Mouse (Mus musculus) A20 (cell line): ENCODE measurements around the gene Dock4.

Source experiments
- DNase-seq: peaks from one replicate; pipeline ENCODE4 v3.0.0-alpha.2; 2011; ENCODE audit warnings: low read depth, low spot score

Dock4 gene

DNA sequence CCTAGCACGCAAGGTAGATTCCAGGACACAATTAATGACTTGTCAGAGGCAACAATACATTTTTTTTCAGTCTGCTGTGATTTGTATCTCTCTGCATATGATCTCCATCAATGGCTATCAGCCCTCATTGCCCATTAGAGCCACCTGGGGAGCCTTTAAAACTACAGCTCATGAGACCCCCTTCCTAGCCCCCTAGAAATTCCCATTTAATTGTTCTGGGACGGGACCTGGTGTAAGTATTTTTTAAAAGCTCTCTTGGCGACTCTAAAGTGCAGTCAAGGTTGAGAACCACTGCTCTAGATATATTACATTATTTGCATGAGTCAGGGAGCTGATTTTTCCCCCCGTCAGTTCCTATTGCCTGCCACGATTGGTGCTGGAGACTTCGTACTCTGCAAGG is 200.1 kb downstream of the Dock4 start:
- no peak for DNase-seq

DNA sequence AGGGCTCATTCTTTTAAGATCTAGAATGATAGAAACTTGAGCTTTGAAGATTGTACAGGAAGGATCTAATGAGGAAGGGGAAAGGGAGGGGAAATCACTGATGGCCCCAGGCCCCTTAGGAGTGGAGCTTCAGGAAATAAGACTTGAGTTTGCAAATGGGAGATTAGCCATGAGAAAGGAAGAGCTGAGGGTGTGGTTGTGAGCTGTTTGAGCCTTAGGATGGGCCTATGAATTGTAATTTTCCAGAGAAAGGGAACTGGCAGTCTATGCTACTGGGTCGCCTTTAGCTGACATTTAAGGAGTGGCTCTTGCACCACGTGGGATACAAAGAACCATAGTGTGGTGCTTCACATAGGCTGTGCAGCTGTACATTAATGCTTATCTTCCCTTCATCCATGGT is 208.6 kb downstream of the Dock4 start:
- DNase-seq = no peak

DNA sequence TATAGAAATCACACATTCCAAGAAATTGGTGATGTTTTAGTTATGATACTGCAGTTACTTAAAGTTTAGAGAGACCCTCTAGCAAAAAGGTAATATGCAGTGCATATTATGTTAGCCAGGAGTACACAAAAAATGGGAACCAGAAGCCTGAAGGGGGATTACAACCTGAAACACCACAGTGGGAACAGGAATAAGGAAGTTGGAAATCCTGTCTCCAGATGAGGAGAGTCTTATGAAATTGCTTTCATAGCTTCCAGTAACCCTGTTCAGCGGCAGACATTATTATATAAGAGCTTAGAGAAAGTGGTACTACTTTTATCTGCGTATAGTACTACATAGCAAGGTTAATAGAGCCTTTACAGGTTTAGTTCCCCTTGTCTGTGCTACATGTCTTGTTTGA is 210.1 kb downstream of the Dock4 start:
- no peak for DNase-seq

DNA sequence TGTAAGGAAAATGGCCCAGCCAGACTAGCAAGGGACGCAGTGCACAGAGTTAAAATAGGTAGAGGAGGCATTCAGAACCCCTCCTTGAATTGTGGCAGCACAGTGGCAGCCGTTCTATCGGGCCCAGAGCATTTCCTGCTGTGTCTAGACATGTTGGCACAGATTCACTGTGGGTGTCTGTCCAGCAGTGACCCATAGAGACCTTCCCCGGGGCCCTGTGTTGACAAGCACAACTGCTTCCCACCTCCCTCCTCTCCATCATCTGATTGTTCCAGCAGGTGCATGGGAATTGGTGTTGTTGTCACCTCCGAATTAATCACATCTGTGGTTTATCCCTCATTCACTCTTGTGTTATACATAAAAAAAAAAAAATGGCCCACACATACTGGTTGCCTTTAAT is 210.7 kb downstream of the Dock4 start:
- no peak for DNase-seq

DNA sequence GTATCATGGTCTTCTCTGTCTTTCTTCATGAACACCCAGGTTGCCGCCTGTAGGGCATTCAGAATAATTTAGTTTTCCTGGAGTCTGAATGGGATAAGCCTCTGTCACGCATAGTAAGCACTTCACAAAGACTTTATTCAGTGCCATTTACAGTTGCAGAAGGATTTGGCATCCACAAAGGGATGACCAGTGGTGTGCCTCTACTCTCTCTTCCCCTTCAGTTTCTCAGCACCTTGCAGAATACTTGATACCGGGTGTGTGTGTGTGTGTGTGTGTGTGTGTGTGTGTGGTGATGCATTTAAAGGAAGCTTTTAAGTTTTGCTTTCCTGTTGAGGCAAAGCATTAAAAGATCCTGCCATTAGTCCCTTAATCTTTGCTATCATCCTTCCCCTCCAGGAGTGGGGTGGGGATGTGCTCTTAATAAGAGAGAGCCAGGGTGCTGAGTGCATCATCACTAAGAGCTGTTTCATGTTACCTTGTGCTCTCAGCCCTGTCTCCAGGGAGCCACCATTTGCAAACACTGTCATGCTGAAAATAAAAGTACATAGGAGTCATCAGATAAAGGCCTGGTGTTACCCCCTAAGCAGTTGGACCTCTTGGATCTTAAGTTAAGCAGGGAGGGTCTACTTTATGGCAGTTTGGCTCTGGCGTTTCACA is 211.6 kb downstream of the Dock4 start:
- DNase-seq = no peak

DNA sequence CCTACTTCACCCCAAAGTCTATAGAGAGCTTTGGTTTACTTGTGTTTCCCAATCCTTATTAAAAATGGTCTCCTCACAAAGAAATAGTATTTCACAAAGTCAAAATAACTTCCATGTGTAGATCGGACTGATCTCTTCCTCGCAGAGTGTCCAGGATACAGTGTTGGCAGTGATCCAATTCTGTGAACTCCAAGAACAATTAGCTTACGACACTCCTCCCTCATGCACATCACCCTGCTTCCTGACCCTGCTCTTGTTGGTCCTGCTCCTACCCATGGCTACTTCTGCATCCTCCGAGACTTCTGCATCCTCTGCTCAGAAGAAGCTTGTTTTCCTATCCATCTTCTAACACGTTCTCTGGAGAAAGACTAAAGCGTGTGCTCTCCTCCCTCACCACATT is 213.9 kb downstream of the Dock4 start:
- DNase-seq = no peak

DNA sequence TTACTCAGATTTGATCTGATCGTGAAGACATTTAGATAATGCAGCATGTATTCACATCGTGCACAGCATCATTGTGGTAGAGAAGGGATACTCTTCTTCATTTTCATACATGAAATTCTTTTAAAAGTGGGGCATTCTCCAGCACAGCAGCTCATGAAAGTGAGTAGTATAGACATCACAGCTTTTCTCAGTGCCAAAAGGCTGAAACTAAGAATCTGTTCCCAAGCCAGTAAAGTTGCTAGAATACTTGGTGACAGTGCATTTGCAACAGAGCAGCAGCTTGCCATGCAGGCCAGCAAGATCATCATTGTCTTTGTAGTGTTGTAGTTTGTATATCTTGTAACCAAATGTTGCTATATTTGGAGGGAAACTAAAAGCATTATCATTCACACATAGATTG is 223.7 kb downstream of the Dock4 start:
- DNase-seq = no peak

DNA sequence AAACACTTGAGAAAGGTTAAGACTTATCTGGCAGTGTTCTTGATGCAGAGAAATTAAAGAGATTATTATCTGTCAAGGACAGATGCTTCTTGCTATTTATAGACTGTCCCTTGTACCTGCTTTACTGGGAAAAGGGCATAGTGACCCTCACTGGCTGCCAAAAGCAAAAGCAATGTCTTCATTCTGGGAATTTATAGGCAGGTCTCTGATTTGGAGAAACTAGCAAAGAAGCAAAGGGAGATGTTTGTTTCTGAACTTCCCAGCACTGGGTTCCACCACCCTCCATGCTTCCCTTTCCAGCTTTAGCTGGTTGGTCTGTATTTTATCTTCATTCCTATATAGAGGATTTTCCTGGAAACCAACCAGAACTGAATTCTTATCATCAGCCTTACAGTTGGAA is 225.0 kb downstream of the Dock4 start:
- no peak for DNase-seq

DNA sequence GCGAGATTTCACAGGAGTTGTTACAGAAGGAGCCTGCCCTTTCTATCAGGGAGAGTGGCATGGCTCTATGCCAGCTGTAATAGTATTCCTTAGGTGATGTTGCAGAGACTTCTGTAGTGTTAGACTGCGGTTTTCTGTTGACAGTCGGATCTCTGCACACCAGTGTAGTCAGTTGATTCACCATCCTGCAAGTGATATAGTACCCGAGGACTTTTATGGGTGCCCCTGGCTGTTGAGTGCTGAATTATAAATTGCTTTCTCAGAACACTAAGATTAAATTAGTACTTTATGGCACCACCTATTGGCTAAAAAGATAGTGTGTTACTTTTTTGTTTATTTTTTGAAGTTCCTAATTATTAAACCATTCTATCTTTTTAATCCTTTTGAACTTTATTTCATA is 234.0 kb downstream of the Dock4 start:
- DNase-seq = peak; percentile 13

DNA sequence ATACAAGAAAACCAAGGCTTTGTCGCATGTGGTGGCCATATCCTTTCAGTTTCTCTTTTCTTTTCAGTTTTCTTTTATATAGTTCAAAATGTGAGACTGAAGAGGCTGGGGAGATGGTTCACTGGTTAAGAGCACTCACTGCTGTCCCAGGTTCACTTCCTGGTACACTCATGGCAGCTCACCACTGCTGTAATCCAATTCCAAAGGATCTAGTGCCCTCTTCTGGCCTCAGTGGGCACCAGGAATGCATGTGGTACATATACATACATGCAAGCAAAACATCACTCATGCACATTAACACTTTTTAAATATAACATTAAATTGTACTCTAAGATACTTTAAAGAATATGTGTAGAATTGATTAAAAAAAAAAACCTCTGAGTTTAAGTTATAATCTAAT is 234.8 kb downstream of the Dock4 start:
- peak; percentile 80 for DNase-seq

DNA sequence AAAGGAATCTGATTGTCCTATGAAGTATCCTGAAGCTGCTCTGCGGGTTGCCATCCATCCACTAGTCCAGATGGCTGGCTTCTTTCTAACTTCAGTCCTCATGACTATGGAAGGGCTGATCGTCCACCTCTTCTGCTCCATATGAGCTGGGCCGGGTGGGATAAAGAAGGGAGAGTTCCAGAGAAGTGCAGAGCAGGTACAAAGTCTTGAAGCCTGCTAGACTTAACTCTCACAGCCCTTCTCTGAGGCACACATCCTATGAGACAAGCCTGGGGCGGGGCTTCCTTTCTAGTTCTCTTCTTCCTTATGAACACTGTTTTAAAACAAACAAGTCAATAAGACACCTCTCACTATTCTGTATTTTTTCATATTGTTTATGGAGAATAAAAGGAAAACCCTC is 245.7 kb downstream of the Dock4 start:
- DNase-seq = no peak

DNA sequence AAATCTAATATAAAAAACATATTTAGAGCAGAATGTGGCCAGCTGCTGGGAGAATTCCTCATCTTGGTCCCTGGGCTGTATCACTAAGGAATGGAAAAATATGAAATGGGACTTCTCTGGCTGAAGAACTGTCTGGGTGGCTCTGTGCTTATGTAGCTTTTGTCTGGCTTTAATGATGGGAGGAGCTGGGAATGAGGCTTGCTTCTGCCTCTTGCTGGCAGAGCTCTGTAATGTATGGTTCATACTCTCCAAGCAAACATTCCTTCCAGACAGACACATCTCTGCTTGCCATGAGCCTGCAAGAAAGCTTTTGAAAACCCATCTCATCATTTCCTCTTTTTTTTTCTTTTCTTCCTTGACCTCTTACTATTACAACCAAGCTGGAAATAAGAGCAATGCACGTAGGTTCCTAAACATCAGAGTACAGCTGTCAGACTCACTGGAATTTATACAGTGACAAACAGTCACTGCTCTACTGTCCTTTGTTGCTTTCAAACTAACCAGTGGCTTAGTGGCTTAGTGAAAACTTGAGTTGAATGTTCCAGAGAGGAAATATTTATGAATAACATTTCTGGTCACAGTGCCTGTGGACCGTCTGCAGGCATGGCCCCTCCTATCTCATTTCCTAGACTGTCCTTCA is 248.4 kb downstream of the Dock4 start:
- no peak for DNase-seq

DNA sequence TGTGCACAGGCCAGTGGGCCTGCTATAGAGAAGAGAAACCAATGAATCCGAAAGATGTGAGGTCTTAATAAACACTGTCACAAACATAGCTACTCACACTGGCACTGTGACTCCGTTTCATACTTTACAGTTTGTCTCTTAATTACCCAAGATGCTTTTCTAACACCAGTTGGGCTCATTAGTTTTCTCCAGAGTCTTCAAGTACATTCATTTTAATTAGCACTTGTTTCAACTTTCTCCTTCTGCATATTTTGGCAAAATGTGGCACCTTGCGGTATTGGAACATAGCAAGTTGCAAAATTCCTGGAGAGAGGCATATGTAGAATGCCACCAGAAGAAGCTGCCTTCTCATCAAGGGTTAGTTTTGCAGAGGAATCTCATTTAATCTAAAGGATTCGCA is 252.6 kb downstream of the Dock4 start:
- DNase-seq = no peak

DNA sequence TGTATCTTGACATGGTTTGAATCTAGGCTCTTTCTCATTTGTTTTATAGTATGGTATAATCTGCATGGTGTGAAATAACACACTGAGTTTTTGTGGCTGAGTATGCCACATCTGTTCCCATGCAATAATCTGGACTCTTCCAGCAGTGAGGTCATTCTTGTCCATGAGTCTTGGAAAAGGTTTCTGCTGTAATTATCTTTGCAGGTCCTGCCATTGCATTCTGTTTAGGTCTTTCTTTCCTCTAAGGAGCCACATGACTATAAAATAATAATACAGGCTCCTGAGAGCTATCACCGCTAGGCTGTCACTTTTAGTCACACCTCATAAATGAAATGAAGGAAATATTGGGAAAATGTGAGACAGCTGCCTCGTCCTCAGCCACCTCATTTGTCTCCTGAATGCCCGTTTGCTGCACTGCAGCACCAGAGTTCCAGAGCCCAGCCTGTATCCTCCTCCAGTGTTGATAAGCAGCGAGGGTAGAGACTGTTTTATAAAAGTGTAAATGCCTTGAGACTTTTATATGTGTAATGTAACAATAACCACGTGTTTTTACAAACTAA is 256.6 kb downstream of the Dock4 start:
- DNase-seq = no peak

DNA sequence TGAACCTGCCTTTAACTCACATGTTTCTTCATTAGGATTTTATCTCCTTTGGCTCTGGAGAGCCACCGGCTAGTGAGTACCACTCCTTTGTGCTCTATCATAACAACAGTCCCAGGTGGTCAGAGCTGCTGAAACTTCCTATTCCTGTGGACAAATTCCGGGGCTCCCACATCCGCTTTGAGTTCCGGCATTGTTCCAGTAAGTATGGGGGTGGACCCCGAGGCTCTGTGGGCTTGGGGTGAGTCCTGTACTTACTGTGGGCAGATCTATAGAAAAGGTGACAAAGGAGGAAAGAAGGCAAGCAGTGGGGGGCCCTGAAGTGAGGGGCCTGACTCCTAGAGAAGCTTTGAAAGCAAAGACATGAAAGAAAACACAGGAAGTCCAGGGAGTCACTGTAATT is 258.5 kb downstream of the Dock4 start:
- DNase-seq = no peak

DNA sequence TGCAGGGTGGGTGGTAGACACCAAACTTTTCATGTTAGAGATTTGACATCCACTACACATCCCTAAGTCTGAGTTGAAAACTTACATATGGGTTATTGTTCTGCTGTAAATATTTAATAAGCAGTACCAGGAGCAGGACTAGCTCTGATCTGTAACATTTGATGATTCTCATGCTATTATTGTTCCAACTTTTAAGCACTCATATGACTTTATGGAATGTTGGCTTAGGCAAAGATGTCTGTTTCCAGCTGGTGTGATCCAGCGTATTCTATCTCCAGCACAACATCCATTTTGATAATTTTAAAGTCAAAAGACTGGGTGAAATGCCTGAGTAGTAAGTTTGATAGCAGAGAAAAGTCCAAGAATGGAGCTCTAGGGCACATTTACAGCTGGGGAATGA is 261.4 kb downstream of the Dock4 start:
- no peak for DNase-seq

DNA sequence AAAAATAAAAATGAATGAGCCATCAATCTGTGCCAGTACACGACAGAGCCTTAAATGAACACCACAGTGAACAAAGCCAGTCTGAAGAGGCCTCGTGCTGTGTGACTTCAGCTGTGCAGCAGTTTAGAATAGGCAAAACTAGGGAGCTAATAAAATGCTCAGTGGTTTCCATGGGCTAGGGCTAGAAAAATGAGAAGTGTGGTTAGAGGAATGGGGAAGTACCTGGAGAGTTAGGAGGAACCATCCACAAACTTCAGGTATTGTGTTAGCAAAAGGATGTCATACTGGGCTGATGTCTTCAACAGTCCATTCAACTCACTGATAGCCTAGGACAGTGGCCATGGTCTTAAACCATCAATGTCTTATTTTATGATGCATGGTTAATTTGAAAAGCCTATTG is 263.3 kb downstream of the Dock4 start:
- DNase-seq = peak; percentile 12

DNA sequence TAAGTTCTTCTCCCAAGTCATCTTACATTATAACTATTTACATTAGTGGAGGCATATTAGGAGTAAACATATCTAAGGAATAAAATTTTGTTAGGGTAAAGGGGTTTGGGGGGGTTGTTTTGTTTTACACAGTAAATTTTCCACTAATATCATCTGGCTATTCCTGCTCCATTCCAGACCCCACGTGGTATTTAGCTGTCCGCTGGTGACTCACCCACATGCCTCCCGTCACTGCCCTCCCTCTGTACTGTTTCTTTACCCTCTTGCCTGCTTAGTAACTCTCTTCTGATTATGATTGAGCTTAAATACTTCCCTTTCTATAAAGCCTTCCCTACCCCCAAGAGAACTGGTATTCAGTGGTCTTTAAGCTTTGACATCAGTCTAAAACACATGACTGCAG is 266.5 kb downstream of the Dock4 start:
- DNase-seq = no peak

DNA sequence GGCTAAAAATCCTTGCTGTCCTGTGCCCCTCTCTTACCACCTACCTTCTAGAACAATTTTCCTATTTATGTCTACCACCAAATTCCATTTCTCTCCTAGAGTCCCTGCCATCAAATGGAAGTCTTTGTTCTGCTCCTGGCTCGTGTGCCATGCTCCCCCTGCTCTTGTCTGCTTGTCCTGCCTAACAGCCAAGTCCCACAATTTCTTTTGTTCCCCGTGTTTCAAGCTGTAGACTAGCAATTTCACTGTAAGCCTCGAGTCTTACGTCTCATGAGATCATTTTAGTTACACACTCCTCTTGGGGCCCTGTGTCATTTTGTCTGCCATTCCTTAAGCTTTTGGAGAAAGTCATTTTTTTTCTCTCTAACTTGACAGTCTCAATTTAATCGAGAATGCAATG is 268.5 kb downstream of the Dock4 start:
- DNase-seq = no peak

DNA sequence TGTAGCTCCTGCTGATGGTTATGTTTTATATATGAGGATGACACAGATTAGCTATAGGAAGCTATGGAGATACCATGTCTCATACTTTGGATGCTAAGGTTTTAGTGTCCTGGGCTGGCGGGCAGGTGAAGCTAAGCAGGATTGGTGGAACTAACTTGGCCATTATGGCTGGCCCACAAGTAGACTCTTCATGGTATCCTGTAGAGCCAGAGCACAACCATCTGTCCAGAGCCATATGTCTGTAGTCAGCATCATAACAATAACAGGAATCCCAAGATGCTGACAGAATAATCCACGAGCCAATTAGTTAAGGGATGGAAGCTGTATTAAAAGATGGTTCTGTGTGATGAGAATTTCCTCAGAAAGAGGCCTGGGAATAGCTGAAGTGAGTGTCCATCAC is 269.4 kb downstream of the Dock4 start:
- no peak for DNase-seq

DNA sequence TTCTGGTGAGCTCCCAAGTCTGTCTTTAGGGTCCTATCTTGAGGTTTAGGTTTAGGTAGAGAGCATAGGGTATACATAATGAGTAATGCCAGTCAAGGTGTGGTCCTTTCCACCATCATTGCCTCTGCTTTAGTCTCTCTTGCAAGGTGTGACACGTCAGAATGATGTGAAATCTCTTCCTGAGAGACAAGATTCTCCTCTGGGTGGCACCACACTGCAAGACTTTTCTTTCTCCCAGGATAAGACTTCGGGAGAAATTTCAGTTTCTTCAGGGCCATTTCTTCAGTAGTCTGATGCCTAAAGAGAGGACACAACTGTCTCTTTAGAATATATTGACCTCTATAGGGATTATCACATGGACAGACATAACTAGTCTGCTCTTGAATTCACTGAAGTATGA is 282.6 kb downstream of the Dock4 start:
- DNase-seq = no peak

DNA sequence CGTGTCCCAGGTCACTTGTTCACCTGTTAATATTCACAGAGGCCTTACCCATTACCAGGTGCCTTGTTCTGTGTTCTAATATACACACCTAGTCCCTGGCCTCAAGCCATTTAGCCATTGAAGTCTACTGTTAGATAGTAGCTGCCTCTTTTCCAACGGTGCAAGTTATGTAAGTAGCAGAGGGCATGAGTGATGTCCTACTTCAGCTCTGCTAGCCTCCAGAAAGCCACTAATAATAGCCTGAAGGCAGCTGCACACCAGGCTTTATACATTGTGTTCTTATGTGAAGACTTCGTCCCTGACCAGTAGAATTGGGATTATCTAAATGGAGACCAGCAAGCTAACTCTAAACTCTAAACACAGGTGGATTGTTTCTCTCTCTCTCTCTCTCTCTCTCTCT is 285.0 kb downstream of the Dock4 start:
- no peak for DNase-seq

DNA sequence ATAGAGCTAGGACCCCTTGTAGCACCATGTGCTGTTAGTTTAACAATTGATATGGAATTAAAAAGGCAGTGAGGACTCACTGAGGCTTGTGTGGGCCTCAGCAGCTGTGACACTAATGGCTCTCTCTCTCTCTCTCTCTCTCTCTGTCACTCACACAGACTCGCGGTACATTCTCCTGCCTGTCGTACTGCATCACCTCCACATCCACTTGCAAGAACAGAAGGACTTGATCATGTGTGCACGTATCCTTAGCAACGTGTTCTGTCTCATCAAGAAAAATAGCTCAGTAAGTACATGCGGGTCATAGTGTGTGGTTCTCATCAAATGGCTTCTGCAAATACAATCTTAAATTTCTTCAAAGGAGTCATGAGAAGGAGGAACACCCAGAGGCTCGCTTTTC is 299.7 kb downstream of the Dock4 start:
- no peak for DNase-seq

DNA sequence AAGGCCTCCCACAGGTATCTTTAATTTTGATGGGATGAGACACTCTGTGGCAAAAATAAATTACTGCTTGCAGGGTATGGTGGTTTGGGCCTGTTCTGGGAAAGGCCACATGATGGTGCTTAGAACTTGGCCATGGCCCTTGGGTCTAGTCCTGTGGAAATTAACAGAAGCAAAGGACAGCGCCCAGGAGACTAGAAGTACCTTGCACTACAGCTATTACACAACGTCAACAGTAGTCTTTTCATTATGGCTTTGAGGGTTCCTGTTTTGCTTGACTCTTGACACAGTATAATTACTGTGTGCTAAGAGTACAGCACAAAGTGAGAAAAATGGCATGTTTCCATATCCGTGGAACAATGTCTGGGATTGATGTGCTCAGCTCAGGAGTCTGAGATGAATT is 300.3 kb downstream of the Dock4 start:
- DNase-seq = no peak
